Mouse (Mus musculus) lung, embryonic 15.5 days (tissue): Measurements from ENCODE around the gene Mcrip1. TPM values are rescaled to one million over a fixed set of nuclear protein-coding genes. Genes with fewer than 3 reads are reported as not detected.

Experiments
- ATAC-seq: fragments of 200-750 bp; cut with Nextera tagmentation; 2 replicates; pipeline ENCODE4 v1.8.0; 2017; ENCODE audit warnings: moderate number of reproducible peaks, borderline replicate concordance; ENCODE audit not compliant: low FRiP score, low TSS enrichment; ENCODE audit errors: extremely low read depth
- H3K27ac ChIP-seq: fragments of 300-500 bp; sonication (generic); 2 replicates; pipeline ENCODE4 v1.5.1; 2015; ENCODE audit warnings: moderate library complexity, mild to moderate bottlenecking, inconsistent platforms
- H3K27me3 ChIP-seq: fragments of 300-500 bp; sonication (generic); 2 replicates; pipeline ENCODE4 v1.6.1; 2015; ENCODE audit warnings: inconsistent platforms
- H3K36me3 ChIP-seq: fragments of 300-500 bp; sonication (generic); 2 replicates; pipeline ENCODE4 v1.6.1; 2015; ENCODE audit warnings: inconsistent platforms
- H3K4me1 ChIP-seq: fragments of 300-500 bp; sonication (generic); 2 replicates; pipeline ENCODE4 v1.6.1; 2015; ENCODE audit warnings: inconsistent platforms
- H3K4me2 ChIP-seq: fragments of 300-500 bp; sonication (generic); 2 replicates; pipeline ENCODE4 v1.6.1; 2015; ENCODE audit warnings: inconsistent platforms, mild to moderate bottlenecking, moderate library complexity
- H3K4me3 ChIP-seq: fragments of 300-500 bp; sonication (generic); 2 replicates; pipeline ENCODE4 v1.5.1; 2015; ENCODE audit warnings: mild to moderate bottlenecking, inconsistent platforms
- H3K9ac ChIP-seq: fragments of 300-500 bp; sonication (generic); 2 replicates; pipeline ENCODE4 v1.6.1; 2015; ENCODE audit warnings: inconsistent platforms
- H3K9me3 ChIP-seq: fragments of 300-500 bp; sonication (generic); 2 replicates; pipeline ENCODE4 v1.6.1; 2016; ENCODE audit warnings: inconsistent platforms
- WGBS: fragments of 180-500 bp; shearing (Covaris S2); methylation state at CpG from one replicate; pipeline ENCODE4 v1.1.7; 2015; 5-methylcytosine and 5-hydroxymethylcytosine counted together
- polyA plus RNA-seq: library from polyadenylated mRNA; unstranded; fragments of >200 nt; fragmentation: Nextera tagmentation; extraction: Ambion mirVana; gene quantifications from 2 replicates; pipeline ENCODE4 v1.2.1, GENCODE M21; 2015

Gene Mcrip1
- polyA plus RNA-seq, 1 experiment from 2014 or later = 205 TPM

DNA sequence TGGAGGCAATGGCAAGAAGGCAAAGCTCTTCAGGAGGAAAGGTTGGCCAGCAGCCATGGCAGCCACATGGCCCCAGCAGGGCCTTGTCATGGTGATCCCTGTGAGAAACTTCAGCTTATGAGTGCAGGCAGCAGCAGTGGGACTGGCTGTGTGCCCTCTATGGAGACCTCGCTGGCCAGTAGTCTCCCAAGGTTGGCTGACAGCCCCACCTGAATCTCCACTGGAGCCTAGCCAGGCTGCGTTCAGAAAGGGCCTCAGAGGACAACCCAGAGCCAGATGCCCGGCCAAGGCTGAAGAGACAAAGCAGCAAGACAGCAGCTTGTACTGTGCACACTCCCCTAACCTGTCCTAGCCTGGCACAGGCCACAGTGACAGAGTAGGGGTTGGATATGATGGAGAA lies 11.0 kb downstream of the Mcrip1 start:
- Histone ChIP-seq H3K27me3 (peaks cover 6% of the 10 kb centered on the region), H3K4me2 (no peak overlapping the region), H3K9me3 (no peaks in the 10 kb centered on the region), H3K27ac (peak overlapping the region; percentile 84), H3K9ac (no peak overlapping the region), H3K4me1 (peaks cover 27% of the 10 kb centered on the region), H3K36me3 (peaks cover 13% of the 10 kb centered on the region), H3K4me3 (no peak overlapping the region)
- no peak for ATAC-seq
- 55% methylated on average over 3 of the region's 3 CpGs for WGBS

DNA sequence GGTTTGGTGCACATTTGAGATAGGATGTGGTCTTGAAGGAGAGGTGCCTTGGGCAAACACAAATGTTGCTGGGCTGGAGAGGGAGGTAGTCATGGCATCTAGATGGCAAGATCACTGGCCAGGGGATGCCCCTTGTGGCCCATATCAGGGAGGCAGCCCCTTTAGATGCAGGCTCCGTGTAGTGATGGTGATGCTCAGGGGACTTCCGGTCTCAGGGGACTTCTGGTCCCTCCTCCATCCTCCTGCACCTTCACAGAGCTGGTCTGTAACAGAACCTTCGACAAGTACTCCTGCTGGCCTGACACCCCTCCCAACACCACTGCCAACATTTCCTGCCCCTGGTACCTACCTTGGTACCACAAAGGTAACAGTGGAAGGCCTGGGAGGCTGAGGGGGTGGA lies 13.7 kb downstream of the Mcrip1 start:
- Histone ChIP-seq H3K9me3 (no peaks in the 10 kb centered on the region), H3K4me1 (peaks cover 33% of the 10 kb centered on the region), H3K27me3 (peaks cover 33% of the 10 kb centered on the region), H3K4me3 (no peak overlapping the region), H3K27ac (no peak overlapping the region), H3K9ac (no peak overlapping the region), H3K4me2 (no peak overlapping the region), H3K36me3 (no peaks in the 10 kb centered on the region)
- ATAC-seq = no peak
- WGBS = 69% methylated on average over 3 of the region's 3 CpGs

DNA sequence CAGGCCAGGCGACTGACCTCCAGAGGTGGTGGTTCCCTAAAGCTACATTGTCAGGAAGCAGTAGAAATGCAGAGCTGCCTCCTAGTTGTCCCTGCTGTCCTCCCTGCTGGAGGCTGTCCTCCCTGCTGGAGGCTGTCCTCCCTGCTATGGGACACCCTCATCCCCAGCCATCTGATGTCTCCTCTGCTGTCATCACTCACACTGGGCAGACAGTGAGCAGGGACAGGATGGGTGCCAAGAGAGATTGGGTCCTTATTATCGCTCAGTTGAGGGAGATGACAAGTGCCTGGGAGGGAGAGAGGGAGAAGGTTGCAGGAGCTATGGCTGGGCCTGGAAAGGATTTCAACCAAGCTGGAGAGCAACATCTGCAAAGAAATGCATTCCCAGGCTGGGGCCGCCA lies 14.4 kb downstream of the Mcrip1 start:
- peaks cover 40% of the 10 kb centered on the region for H3K27me3 ChIP-seq
- H3K9ac ChIP-seq = no peak overlapping the region
- no peaks in the 10 kb centered on the region for H3K36me3 ChIP-seq
- H3K4me3 ChIP-seq = no peak overlapping the region
- no peak for ATAC-seq
- WGBS = 59% methylated on average over 3 of the region's 3 CpGs
- no peaks in the 10 kb centered on the region for H3K9me3 ChIP-seq
- no peak overlapping the region for H3K27ac ChIP-seq
- H3K4me2 ChIP-seq = no peak overlapping the region
- peaks cover 32% of the 10 kb centered on the region for H3K4me1 ChIP-seq

DNA sequence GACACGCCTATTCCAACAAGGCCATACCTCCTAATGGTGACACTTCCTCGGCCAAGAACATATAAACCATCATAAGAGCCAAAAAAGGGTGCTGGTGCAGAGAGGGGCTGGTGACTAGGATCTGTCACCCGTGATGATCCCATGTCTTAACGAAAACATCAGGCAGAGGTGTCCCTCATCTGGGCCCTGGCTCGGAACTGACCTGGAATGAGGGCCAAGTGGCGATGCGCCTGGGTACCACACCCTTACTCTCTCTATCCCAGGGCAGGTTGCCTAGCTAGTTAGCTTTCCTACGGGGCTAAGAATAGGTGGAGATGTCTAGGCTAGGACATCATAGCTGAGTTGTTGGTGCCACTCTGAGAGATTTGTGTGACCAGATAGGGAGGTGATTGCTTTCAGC lies 15.4 kb downstream of the Mcrip1 start:
- no peaks in the 10 kb centered on the region for H3K9me3 ChIP-seq
- H3K4me3 ChIP-seq = no peak overlapping the region
- no peak for ATAC-seq
- no peak overlapping the region for H3K27ac ChIP-seq
- H3K9ac ChIP-seq = no peak overlapping the region
- H3K27me3 ChIP-seq = peaks cover 50% of the 10 kb centered on the region
- H3K4me1 ChIP-seq = peaks cover 22% of the 10 kb centered on the region
- H3K4me2 ChIP-seq = no peak overlapping the region
- H3K36me3 ChIP-seq = no peaks in the 10 kb centered on the region
- 77% methylated on average over 8 of the region's 8 CpGs for WGBS

DNA sequence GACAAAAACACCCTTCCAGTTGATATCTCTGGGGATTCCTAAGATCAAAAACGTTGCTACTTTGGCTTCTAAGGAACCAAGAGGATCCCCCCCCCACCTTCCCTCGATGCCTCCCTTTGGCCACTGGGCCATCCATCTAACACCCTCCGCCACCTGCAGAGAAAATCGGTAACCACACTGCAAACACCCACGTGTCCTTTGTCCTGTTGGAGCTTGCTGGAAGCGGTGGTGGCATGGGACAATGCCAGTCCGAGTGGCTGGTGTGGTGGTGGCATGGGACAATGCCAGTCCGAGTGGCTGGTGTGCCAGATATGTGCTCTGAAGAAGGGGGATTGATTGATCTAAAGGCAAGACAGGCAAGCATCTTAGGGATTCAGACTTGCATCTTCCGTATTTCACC lies 17.9 kb downstream of the Mcrip1 start:
- H3K4me3 ChIP-seq = no peak overlapping the region
- peaks cover 65% of the 10 kb centered on the region for H3K27me3 ChIP-seq

DNA sequence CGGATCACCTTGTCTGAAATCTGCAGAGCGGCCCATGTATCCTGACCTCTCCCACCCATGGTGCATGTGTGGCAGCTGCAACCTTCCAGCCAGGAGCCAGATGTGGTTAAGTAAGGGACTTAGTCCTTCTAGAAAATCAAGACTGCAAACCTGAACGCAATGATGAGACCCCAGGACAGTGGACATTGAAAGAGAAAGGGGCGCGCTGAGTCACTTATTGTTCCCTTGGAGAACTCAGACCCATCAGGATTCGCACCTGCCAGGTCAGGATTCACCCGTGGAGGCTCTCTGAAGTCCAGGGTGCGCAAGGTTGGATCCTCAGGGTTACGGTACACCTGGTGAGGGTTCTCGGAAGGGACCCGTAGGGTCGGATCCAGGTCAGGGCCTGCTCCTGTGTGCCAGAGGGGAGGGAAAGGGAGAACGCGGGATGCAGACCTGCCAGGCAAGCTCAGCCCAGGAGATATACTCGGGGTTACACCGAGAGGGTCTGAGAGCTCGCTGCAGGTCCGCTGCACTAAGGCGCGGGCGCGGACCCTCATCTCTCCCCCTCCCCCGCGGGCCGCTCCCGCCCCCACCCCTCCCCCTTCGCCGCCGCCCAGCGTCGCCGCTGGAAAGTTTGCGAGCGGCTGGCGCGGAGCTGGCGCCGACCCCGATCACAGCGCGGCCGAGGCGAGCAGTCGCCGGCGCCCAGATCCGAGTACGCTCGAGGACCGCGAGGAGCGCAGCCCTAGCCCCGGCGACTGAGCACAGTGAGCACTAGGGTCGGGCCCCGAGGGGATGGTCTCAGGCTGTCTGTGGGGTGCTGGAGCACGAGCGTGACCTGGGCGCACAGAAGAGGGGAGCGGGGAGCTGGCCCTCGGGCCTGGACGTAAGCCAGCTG lies 19.2 kb downstream of the Mcrip1 start, which contains the start of gene Gcgr:
Gene Gcgr, plus strand, starts transcription at position 615 of the 880 bp plus-strand sequence.
- 7% methylated on average over 61 of the region's 62 CpGs for WGBS
- peaks cover 11% of the 10 kb centered on the region for H3K4me1 ChIP-seq
- H3K9me3 ChIP-seq = no peaks in the 10 kb centered on the region
- peaks cover 65% of the 10 kb centered on the region for H3K27me3 ChIP-seq
- ATAC-seq = peak; percentile 58; the same call in 1 of the 2 replicates
- H3K9ac ChIP-seq = peak within 1 kb of the TSS; percentile 48
- no peaks in the 10 kb centered on the region for H3K36me3 ChIP-seq
- H3K27ac ChIP-seq = no peak within 1 kb of the TSS
- peak within 1 kb of the TSS; percentile 85 for H3K4me2 ChIP-seq
- H3K4me3 ChIP-seq = peak within 1 kb of the TSS; percentile 41

More for the DNA sequence above, 17.9 kb downstream of the Mcrip1 start:
- Histone ChIP-seq H3K27ac (no peak overlapping the region), H3K4me2 (no peak overlapping the region), H3K9me3 (no peaks in the 10 kb centered on the region), H3K9ac (no peak overlapping the region), H3K36me3 (no peaks in the 10 kb centered on the region), H3K4me1 (peaks cover 11% of the 10 kb centered on the region)
- ATAC-seq = no peak
- WGBS = 22% methylated on average over 9 of the region's 9 CpGs

DNA sequence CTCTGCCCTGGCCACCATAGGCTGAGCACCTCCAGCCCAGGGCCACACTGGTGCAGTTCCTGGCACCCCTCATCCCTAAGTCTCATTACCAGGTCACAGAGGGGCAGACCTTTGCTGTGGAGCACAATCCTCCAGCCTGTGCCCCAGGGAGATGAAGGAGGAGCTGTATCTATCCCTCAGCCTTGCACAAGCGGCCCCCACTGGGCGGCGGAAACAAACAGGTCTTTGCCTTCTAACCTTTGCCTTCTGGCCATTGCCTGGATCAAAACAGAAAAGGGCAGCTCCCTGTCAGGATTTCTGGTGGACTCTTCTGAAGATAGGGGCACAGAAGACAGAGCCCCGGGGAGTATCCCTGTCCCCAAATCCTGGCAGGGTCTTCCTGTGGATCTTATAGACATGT lies 20.6 kb downstream of the Mcrip1 start:
- 74% methylated on average over 4 of the region's 4 CpGs for WGBS
- no peak overlapping the region for H3K4me2 ChIP-seq
- H3K9ac ChIP-seq = no peak overlapping the region
- no peaks in the 10 kb centered on the region for H3K36me3 ChIP-seq
- H3K4me3 ChIP-seq = no peak overlapping the region
- no peak overlapping the region for H3K27ac ChIP-seq
- peaks cover 63% of the 10 kb centered on the region for H3K27me3 ChIP-seq
- no peaks in the 10 kb centered on the region for H3K9me3 ChIP-seq
- no peak for ATAC-seq
- peaks cover 11% of the 10 kb centered on the region for H3K4me1 ChIP-seq

DNA sequence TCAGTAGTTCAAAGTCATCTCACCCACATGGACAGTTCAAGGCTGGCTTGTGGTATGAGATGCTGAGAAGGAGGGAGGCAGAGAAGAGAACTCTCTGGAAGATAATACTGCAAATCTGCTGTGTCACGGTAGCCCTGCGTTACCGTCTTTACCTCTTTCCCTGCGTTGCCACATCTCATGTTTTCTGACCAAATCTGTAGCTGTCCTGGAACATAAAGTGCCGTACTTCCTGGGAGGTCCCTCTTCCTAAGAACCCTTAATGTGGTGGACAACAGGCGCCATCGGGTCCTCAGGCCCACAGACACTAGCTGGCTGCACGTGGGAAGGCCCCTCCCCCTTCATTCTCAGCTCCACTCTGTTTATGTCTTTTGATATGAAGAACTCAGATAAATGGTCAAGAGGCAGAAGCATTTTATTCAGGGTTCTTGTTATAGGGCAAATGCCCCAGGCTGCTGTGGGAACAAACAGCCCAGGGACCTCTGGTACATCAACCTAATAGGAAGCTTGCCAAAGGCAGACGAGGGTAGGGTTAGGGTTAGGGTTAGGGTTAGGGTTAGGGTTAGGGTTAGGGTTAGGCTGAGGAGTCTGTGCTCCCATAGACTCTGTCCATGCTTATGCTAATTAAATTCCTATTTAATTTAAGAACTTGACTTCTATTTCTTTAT lies 21.7 kb downstream of the Mcrip1 start:
- peaks cover 52% of the 10 kb centered on the region for H3K27me3 ChIP-seq
- peaks cover 11% of the 10 kb centered on the region for H3K4me1 ChIP-seq
- no peaks in the 10 kb centered on the region for H3K9me3 ChIP-seq
- H3K4me3 ChIP-seq = no peak overlapping the region
- no peak overlapping the region for H3K4me2 ChIP-seq
- no peak for ATAC-seq
- 47% methylated on average over 9 of the region's 9 CpGs for WGBS
- H3K36me3 ChIP-seq = no peaks in the 10 kb centered on the region
- no peak overlapping the region for H3K9ac ChIP-seq
- H3K27ac ChIP-seq = no peak overlapping the region

DNA sequence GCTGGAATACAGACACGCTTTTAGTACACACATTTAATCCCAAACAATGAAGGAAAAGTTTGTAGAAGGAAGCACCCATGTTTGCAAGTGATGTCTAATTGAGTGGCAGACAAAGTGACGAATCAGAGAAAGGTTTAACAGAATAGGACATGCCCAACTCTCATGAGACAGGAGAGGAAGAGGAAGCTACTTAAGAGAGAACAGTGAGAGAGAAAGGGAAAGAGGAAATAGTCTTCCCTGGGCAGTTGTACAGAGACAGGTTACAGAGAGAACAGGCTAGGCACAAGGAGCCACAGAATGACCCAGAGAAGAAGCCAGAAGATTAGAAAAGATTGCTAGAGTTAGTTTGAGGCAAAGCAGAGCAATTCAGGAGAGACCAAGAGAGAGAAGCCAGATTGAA lies 23.6 kb downstream of the Mcrip1 start:
- no peak overlapping the region for H3K4me2 ChIP-seq
- no peak overlapping the region for H3K9ac ChIP-seq
- peaks cover 33% of the 10 kb centered on the region for H3K27me3 ChIP-seq
- WGBS = 69% methylated on average over 2 of the region's 2 CpGs
- no peaks in the 10 kb centered on the region for H3K9me3 ChIP-seq
- H3K27ac ChIP-seq = no peak overlapping the region
- H3K4me3 ChIP-seq = no peak overlapping the region
- no peaks in the 10 kb centered on the region for H3K36me3 ChIP-seq
- ATAC-seq = no peak
- peaks cover 6% of the 10 kb centered on the region for H3K4me1 ChIP-seq

DNA sequence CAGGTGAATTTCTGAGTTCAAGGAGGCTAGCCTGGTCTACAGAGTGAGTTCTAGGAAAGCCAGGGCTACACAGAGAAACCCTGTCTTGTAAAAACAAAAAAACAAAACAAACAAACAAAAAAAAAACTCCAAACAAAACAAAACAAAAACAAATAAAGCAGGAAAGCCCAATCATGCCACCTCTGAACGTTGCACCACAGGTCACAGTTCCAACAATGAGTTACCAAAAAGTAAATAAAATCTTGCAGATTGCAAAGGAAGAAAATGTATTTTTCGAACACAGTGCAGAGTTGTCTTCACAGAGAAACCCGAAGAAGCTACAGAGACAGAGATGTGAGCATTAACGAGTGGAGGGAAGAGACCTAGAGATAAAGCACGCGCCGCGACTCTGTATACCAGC lies 26.9 kb downstream of the Mcrip1 start:
- Histone ChIP-seq H3K36me3 (no peaks in the 10 kb centered on the region), H3K27me3 (no peaks in the 10 kb centered on the region), H3K27ac (no peak overlapping the region), H3K4me2 (no peak overlapping the region), H3K4me3 (no peak overlapping the region), H3K9ac (no peak overlapping the region), H3K4me1 (peaks cover 17% of the 10 kb centered on the region), H3K9me3 (no peaks in the 10 kb centered on the region)
- ATAC-seq = no peak
- WGBS = 82% methylated on average over 8 of the region's 8 CpGs

DNA sequence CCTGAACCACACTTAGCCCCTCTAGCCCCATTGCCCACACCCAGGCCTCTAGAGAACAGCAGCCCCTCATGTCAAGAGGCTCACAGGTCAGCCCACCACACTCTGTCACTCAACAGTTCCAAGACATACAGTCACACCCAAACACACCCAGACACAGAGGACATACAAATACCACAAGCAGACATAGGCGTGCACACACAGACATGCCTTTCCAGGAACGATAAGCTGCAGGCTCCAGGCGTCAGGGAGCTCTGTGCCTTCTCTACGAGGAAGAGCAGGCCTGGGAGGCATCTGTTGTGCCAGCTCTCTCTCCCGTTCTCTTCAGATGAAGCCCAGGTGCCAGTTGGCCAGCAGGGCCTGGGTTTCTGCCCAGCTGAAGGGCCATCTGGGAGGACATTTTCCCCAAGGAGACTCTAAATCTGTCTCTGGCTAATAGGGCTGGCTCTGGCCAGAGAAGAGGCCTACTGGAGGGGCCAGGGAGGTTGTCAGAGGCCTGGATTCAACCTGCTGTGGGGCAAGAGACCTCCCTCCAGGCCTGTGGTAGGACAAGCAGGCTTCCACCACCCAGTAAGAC lies 28.5 kb downstream of the Mcrip1 start:
- H3K4me1 ChIP-seq = peaks cover 17% of the 10 kb centered on the region
- no peak overlapping the region for H3K4me3 ChIP-seq
- no peak for ATAC-seq
- no peaks in the 10 kb centered on the region for H3K36me3 ChIP-seq
- WGBS = 66% methylated on average over 5 of the region's 5 CpGs
- no peaks in the 10 kb centered on the region for H3K27me3 ChIP-seq
- H3K9ac ChIP-seq = no peak overlapping the region
- no peak overlapping the region for H3K27ac ChIP-seq
- H3K9me3 ChIP-seq = no peaks in the 10 kb centered on the region
- H3K4me2 ChIP-seq = no peak overlapping the region

DNA sequence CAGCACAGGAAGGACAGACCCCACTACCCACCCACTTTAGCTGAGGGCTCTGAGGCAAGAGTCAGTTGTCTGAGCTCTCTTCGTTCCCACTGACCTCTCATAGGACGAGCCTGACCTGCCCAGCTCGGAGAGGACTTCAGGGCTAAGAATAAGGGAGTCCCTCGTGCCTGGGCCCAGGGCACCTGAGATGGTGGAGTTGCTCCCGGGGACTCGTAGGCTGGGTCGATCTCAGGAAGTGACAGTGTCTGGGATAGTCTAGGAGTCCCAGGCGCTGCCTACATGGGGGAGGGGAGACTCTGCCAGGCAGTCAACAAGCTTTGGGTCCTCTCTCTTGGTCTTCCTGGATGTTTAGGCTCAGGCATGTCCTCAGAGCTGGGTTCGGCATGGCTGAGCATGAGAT lies 29.0 kb downstream of the Mcrip1 start:
- Histone ChIP-seq H3K4me1 (peaks cover 20% of the 10 kb centered on the region), H3K27ac (no peak overlapping the region), H3K9me3 (no peaks in the 10 kb centered on the region), H3K27me3 (no peaks in the 10 kb centered on the region), H3K36me3 (no peaks in the 10 kb centered on the region), H3K4me2 (no peak overlapping the region), H3K9ac (no peak overlapping the region), H3K4me3 (no peak overlapping the region)
- 70% methylated on average over 9 of the region's 9 CpGs for WGBS
- no peak for ATAC-seq
